Mouse (Mus musculus) adrenal gland, adult 2 months (tissue): ENCODE results near the gene Ptger1. TPM values are rescaled to one million over a fixed set of nuclear protein-coding genes. Genes with fewer than 3 reads are reported as not detected.
A peak's percentile ranks its signal among the peaks of the same experiment; 100 is the strongest.

Experiments
- DNase-seq: peaks from one replicate; pipeline ENCODE4 v3.0.0; 2021
- polyA plus RNA-seq: library from polyadenylated mRNA; depleted of rRNA; stranded (reverse); fragments of >200 nt; gene quantifications from 2 replicates; pipeline ENCODE4 v1.2.3, GENCODE M21; 2012
- total RNA-seq, 2 experiments: library from RNA; stranded (reverse); gene quantifications; 2 replicates each; pipeline ENCODE4 v1.2.3; 2021

Ptger1 gene
- total and polyA plus RNA-seq, 3 experiments, result 0.76 to 2.8 (median 1.1) TPM

DNA sequence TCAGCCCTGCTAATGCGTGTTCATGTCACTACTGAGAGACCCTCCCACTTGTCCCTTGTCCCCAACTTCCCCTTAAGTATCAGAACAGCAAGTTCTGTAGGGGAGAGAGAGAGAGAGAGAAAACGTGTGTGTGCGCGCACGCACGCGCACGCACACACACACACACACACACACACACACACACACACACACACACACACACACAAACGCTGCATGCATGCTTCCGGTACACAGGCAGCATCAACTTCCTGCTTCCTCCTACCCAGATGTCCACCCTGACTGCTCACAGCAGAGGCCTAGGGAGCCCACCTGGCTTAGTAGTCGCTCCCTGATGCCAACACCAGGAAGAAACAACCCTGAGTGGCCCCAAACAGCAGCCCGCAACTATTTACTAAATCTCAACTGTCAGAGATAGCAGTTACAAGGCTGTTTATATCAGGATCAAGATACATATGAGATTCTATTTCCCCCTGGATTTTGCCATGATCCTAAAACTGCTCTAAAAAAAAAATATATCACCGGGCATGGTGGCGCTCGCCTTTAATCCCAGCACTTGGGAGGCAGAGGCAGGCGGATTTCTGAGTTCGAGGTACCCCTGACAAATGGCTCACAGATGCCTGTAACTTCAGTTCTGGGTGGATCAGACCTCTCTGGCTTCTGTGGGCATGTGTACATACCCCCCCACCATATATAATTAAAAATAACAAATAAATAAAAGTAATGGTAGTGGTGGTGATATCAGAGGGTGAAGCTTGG is 29.1 kb downstream of the Ptger1 start:
- DNase-seq, result no peak

GRCm38 (mm10) chr8:83697374-83698220 is 31.1 kb downstream of the Ptger1 start:
- peak; percentile 92 for DNase-seq

DNA sequence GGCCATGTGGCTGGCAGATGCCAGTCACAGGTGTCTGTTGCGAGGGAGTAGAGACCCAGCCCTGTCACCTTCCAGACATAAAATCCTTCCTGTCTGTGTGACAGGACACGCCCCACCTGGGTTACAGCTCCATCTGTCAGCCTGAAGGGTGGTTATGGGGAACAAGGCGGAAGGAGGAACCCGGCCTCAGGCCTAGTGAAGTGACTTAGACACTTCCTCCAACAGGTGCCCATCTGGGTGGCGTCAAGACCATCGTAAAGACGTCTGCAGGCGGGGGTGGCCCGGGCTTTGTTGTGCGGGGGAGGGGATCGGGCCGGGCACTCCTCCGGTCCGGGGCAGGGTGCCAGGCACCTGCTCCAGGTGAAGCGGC is 31.8 kb downstream of the Ptger1 start:
- peak; percentile 63 for DNase-seq

- DNase-seq, result peak; percentile 94
Observed at GRCm38 (mm10) chr8:83698661-83699453, 32.4 kb downstream of the Ptger1 start, which contains the start of gene Pkn1. Pkn1 (minus strand) TSS chr8:83699179.

DNA sequence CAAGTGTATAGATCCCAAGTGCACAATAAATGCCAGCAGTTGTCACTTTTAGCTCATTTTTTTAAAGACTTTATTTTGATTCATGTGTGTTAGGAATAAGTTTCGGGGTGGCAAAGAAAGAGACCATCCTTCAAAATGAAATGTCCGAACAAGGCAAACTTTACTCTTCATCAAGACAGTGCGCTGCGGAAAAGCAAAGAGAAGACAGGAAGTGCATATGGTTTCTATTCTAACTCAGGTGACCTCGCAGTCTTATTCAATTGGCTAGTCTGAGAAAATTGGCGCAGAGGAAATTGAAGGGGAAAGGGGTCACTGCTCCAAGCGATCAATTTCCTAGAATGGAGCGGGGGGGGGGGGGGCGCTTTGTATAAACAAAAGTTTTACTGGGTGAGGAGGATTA is 33.1 kb downstream of the Ptger1 start:
- DNase-seq, result no peak

- no peak for DNase-seq
Observed at GRCm38 (mm10) chr8:83700423-83701085, 34.1 kb downstream of the Ptger1 start.

DNA sequence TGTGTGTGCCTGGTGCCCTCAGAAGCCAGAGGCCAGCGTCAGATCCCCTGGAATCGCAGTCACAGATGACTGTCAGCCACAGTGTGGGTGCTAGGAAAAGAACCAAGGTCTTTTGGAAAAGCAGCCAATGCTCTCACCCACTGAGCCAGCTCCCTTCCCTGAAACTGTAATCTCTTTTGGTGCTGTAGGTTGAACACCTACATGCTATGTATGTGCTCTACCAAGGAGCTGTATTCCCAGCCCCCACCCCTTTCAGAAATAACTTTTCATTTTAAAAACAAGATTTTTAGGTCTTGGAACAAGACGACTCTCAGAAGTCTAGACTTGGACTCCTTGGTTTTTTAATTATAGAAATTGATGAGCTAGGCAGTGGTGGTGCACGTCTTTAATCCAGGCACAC is 36.9 kb downstream of the Ptger1 start:
- DNase-seq, result no peak

DNA sequence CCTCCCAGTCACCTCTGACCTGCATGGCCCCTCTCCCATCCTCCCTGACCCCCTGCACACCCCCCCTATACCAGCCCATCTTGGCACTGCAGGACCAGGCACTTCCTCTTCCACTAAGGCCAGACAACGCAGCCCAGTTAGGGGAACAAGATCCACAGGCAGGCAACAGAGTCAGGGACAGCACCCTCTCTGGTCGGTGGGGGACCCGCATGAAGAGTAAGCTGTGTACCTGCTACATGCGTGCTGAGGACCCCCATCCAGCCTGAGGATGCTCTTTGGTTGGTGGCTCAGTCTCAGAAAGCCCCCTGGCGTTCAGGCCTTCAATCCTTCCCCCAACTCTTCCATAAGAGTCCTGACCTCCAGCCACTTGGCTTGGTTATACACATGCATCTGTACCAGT is 39.9 kb downstream of the Ptger1 start:
- no peak for DNase-seq

DNA sequence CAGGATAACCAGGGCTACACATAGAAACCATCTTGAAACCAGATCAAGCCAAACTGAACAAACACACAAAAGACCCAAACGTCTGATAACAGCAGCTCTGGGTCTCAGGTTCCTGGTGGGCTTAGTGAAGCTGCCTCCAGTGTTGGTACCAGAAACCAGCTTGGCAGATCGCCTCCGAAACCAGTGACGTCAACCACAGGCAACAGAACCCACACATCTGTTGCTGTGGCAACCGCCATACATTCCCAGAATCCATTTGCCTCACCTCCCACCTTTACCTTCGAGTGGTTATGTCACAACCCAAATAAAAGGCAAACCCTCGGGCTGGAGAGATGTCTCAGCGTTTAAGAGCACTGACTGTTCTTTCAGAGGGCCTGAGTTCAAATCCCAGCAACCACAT is 41.1 kb downstream of the Ptger1 start:
- no peak for DNase-seq

DNA sequence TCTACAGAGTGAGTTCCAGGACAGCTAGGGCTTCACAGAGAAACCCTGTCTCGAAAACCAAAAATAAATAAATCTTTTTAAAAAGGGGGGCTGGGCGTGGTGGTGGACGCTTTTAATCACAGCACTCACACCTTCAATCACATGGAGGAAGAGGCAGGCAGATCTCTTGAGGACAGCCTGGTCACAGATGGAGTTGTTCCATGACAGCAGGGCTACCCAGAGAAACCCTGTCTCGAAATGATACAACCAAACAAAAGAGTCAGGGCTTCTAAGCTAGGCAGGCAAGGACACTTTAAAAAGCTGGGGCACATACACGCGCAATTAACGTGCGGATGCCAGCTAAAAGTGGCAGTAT is 48.2 kb downstream of the Ptger1 start:
- DNase-seq, result no peak

DNA sequence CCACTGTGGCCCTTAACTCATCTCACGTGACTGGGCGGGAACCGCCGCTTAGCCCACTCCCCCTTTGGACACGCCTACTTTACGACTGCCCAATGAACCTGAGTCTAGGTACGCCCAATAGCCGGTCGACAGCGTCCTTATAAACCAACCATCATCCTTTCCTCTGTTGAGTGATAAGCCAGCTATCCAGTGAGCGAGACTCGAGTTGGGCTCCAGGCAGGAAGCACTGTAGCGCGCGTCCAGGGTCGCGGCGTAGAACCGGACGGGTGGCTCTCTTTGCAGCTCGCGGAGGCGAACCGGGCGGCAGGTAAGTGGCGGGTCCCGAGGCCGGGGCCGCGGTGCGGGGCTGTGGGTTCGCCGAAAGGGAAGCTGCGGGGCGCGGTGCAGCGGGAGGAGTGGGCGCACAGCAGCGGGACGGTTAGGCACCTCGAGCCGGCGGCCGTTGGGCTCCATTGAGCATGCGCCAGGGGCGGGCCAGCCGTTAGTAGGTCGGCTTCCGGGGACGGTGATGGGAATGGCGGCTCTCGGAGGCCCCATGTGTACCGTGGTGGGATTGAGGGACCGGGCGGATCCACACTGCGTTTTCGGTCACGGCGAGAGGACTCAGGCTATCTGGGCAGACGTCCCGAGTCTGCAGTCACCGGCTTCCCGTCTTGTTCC is 48.7 kb downstream of the Ptger1 start, which contains the start of gene Ddx39:
Ddx39 (plus strand) TSS at position 147 of the 660 bp plus-strand sequence.
- peak; percentile 98 for DNase-seq

- no peak for DNase-seq
Observed at GRCm38 (mm10) chr8:83715771-83716170, 49.3 kb downstream of the Ptger1 start.

DNA sequence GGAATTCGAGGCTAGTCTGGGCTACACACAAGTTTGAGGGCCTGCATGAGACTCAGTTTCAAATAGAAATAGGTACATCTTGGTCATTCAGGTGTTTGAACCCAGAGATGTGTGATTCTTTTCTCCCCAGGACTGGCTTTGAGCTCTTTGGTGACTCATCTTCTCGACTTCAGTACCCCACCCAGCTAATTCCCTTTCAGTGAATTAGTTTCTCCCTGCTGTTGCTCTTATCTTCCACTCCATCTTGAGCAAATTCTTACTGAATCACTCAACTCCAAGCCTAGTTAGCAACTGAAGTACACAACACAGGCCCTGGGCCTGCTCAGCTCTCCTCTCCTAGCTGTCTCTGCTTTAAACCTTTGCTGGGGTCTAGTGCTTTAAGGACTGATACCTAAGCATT is 50.1 kb downstream of the Ptger1 start:
- DNase-seq, result no peak

- DNase-seq, result no peak
Observed at GRCm38 (mm10) chr8:83719048-83719447, 52.6 kb downstream of the Ptger1 start.

- no peak for DNase-seq
Observed at GRCm38 (mm10) chr8:83719693-83720092, 53.2 kb downstream of the Ptger1 start.

DNA sequence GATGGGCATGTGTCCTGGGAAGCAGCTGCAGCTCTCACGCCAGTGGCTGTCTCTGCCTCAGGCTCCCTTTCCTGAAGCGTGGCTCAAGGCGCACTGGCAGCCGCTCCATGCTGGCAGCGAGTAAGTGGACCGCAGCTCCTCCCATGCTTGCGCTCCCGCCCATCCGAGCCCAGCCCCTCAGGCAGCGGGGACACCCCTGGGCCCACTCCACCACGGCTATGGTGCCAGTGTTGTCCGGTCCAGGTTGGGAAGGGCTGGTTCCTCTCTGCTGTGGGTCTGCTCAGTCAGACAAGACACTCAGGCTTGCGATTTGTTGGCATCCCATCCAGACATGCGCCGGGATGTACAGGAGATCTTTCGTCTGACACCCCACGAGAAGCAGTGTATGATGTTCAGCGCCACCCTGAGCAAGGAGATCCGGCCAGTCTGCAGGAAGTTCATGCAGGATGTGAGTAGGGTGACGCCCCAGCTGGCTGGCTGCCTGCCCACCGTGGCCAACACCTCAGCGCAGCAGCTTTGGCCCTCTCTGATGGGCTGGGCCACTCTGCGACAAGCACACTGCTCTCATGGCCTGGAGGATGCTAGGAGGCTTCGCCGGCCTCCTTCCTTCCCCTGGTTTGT is 55.0 kb downstream of the Ptger1 start:
- peak; percentile 81 for DNase-seq
